Mouse (Mus musculus) cerebellum, adult 2 months (tissue): ENCODE data around the gene Cbl.

Source experiments
- CTCF ChIP-seq: fragments of 200-500 bp; IDR thresholded peaks from 2 replicates; pipeline ENCODE4 v1.5.1; 2011; ENCODE audit warnings: low read depth, mild to moderate bottlenecking, control low read depth, low read length, moderate library complexity, borderline replicate concordance; ENCODE audit not compliant: insufficient read depth
- POLR2A ChIP-seq: fragments of 200-500 bp; IDR thresholded peaks from 2 replicates; pipeline ENCODE4 v1.6.1; 2011; ENCODE audit warnings: low read length, control low read depth, borderline replicate concordance; ENCODE audit not compliant: insufficient read depth

DNA sequence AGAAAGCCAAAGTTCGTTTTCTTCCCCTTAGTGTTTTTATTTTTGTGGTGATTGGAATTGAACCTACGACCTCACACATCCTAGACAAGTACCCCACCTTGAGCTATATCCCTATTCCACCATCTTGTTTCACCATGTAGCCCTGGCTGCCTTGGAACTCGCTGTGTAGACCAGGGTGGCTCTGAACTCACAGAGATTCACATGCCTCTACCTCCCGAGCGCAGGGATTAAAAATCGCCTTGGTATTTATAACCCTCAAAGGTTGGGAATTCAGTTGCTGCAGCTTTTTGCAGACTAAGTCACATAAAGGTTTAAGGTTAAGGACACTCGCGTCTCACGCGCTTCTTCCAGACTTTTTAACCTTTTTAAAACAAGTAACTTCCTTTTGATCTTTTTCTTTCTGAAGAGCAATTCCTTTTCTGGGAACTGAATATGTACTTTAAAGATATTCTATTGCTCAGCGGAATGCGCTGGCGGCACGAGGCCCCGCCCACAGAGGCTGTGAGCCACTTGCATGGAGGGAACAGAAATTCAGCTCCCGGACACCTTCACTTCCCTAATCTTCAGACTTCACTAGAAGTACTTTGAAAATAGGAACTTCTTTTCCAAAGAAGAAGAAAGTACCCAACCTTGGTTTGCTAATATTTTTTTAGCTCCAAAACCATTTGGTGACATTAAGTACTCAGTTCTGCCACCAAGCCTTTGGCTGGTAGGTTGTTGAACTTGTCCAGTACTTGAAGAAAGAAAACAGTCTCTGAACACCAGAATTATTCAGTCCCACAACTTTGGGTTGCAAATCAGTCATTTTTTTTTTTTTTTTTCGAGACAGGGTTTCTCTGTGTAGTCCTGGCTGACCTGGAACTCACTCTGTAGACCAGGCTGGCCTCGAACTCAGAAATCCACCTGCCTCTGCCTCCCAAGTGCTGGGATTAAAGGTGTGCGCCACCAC, 904 bp upstream of the Cbl start:
- TF ChIP-seq CTCF (no peak), POLR2A (no peak)
